Mouse (Mus musculus): ENCODE data around the gene Iars2.

Gene Iars2

GRCm38 (mm10) chr1:185328721-185329610 is at the start of gene Iars2:
Gene Iars2, minus strand, starts transcription at chr1:185329396.
- peak; percentile 93 for DNase-seq (ENCODE audit: low spot score)

- no peak for DNase-seq (ENCODE audit: low spot score)
These were observed 48.2 kb upstream of the Iars2 start for GRCm38 (mm10) chr1:185377429-185377828.

- DNase-seq (ENCODE audit: low spot score), result no peak
These were observed 47.2 kb upstream of the Iars2 start for GRCm38 (mm10) chr1:185376390-185376789.

GRCm38 (mm10) chr1:185369979-185370378 is 40.8 kb upstream of the Iars2 start:
- DNase-seq (ENCODE audit: low spot score), result no peak

- no peak for DNase-seq (ENCODE audit: low spot score)
These were observed 38.2 kb upstream of the Iars2 start for GRCm38 (mm10) chr1:185367383-185367782.

- no peak for DNase-seq (ENCODE audit: low spot score)
These were observed 35.0 kb upstream of the Iars2 start for GRCm38 (mm10) chr1:185364183-185364540.

GRCm38 (mm10) chr1:185363526-185364182 is 34.5 kb upstream of the Iars2 start:
- peak; percentile 84 for DNase-seq (ENCODE audit: low spot score)

- DNase-seq (ENCODE audit: low spot score), result peak; percentile 100
These were observed 33.7 kb upstream of the Iars2 start, which contains the start of gene Eprs for GRCm38 (mm10) chr1:185362677-185363520. Gene Eprs, plus strand, starts transcription at chr1:185363044.

- DNase-seq (ENCODE audit: low spot score), result no peak
These were observed 29.0 kb upstream of the Iars2 start for GRCm38 (mm10) chr1:185358211-185358610.

- no peak for DNase-seq (ENCODE audit: low spot score)
These were observed 27.1 kb upstream of the Iars2 start for GRCm38 (mm10) chr1:185356246-185356645.

GRCm38 (mm10) chr1:185354731-185355130 is 25.5 kb upstream of the Iars2 start:
- no peak for DNase-seq (ENCODE audit: low spot score)

- DNase-seq (ENCODE audit: low spot score), result no peak
These were observed 24.2 kb upstream of the Iars2 start for GRCm38 (mm10) chr1:185353351-185353750.

GRCm38 (mm10) chr1:185352151-185352550 is 23.0 kb upstream of the Iars2 start:
- no peak for DNase-seq (ENCODE audit: low spot score)

- DNase-seq (ENCODE audit: low spot score), result no peak
These were observed 21.4 kb upstream of the Iars2 start for GRCm38 (mm10) chr1:185350611-185351010.

GRCm38 (mm10) chr1:185349741-185350140 is 20.5 kb upstream of the Iars2 start:
- DNase-seq (ENCODE audit: low spot score), result no peak

GRCm38 (mm10) chr1:185346188-185346587 is 17.0 kb upstream of the Iars2 start:
- DNase-seq (ENCODE audit: low spot score), result peak; percentile 50

- DNase-seq (ENCODE audit: low spot score), result peak; percentile 25
These were observed 14.2 kb upstream of the Iars2 start for GRCm38 (mm10) chr1:185343422-185343821.

- DNase-seq (ENCODE audit: low spot score), result no peak
These were observed 13.2 kb upstream of the Iars2 start for GRCm38 (mm10) chr1:185342441-185342840.

- no peak for DNase-seq (ENCODE audit: low spot score)
These were observed 7.3 kb upstream of the Iars2 start for GRCm38 (mm10) chr1:185336535-185336934.

GRCm38 (mm10) chr1:185335231-185335765 is 6.1 kb upstream of the Iars2 start:
- no peak for DNase-seq (ENCODE audit: low spot score)

GRCm38 (mm10) chr1:185334136-185334535 is 4.9 kb upstream of the Iars2 start:
- no peak for DNase-seq (ENCODE audit: low spot score)

- DNase-seq (ENCODE audit: low spot score), result no peak
These were observed 4.5 kb upstream of the Iars2 start for GRCm38 (mm10) chr1:185333651-185334050.

All from embryo, embryonic 10 days (tissue).